Mouse (Mus musculus) MEL (cell line): ENCODE data around the gene Gm12888. TPM values are rescaled to one million over a fixed set of nuclear protein-coding genes. Genes with fewer than 3 reads are reported as not detected.
"Not testable (repeated sequence)": the region's sequence is repeated elsewhere in the genome, so short reads cannot be mapped to it uniquely, and the experiment has no call there.

Experiments used
- DNase-seq: peaks from one replicate; pipeline ENCODE4 v3.0.0; 2011; ENCODE audit warnings: low read depth, low spot score
- H3K27ac ChIP-seq: 2 replicates; pipeline ENCODE4 v1.5.1; 2012; ENCODE audit warnings: low read depth, mild to moderate bottlenecking, control low read depth, low read length, moderate library complexity; ENCODE audit not compliant: control insufficient read depth
- H3K27me3 ChIP-seq, 2 experiments: fragments of 150-350 bp in 1 of 2; sonication (generic) in 1 of 2; 2 replicates each; pipeline ENCODE4 v1.6.1; 2012; ENCODE audit warnings: low read length in 2 of 2, mild to moderate bottlenecking in 2 of 2, improper control_type of control experiment in 1 of 2, moderate library complexity in 1 of 2; ENCODE audit not compliant: insufficient read depth in 2 of 2, control insufficient read depth in 1 of 2
- H3K36me3 ChIP-seq, 2 experiments: 2 replicates each; pipeline ENCODE4 v1.6.1; 2012 to 2014; ENCODE audit warnings: low read length in 2 of 2, improper control_type of control experiment in 1 of 2, inconsistent platforms in 1 of 2, mild to moderate bottlenecking in 1 of 2; ENCODE audit not compliant: insufficient read depth in 2 of 2, control insufficient read depth in 1 of 2
- H3K4me1 ChIP-seq, 2 experiments: fragments of 150-350 bp in 1 of 2; sonication (generic) in 1 of 2; 2 replicates each; pipeline ENCODE4 v1.6.1; 2012; ENCODE audit warnings: low read length in 2 of 2, improper control_type of control experiment in 1 of 2, mild to moderate bottlenecking in 1 of 2; ENCODE audit not compliant: insufficient read depth in 2 of 2, control insufficient read depth in 1 of 2
- H3K4me3 ChIP-seq, 2 experiments: fragments of 150-350 bp in 1 of 2; sonication (generic) in 1 of 2; 2 replicates each; pipeline ENCODE4 v1.5.1; 2012; ENCODE audit warnings: low read depth in 2 of 2, low read length in 2 of 2, mild to moderate bottlenecking in 2 of 2, moderate library complexity in 2 of 2, control low read depth in 1 of 2, improper control_type of control experiment in 1 of 2; ENCODE audit not compliant: control insufficient read depth in 1 of 2, insufficient read depth in 1 of 2
- H3K79me2 ChIP-seq: 2 replicates; pipeline ENCODE4 v1.6.1; 2012; ENCODE audit warnings: mild to moderate bottlenecking, low read length, moderate library complexity; ENCODE audit not compliant: control insufficient read depth, poor library complexity, insufficient read depth
- H3K9ac ChIP-seq: 2 replicates; pipeline ENCODE4 v1.6.1; 2012; ENCODE audit warnings: low read depth, mild to moderate bottlenecking, control low read depth, low read length, moderate library complexity; ENCODE audit not compliant: control insufficient read depth, poor library complexity, severe bottlenecking
- H3K9me3 ChIP-seq: fragments of 150-350 bp; sonication (generic); replicated peaks from 2 replicates; pipeline ENCODE4 v1.6.1; 2012; ENCODE audit warnings: mild to moderate bottlenecking, low read length, improper control_type of control experiment, moderate library complexity; ENCODE audit not compliant: insufficient read depth
- polyA plus RNA-seq, 2 experiments: library from polyadenylated mRNA; stranded (reverse) in 1 of 2; unstranded in 1 of 2; fragments of >175 nt in 1 of 2; fragments of >200 nt in 1 of 2; gene quantifications; 2 replicates each; pipeline versions ENCODE4 v1.2.1 to v1.2.4; 2012; ENCODE audit warnings: low replicate concordance in 2 of 2, low read depth in 1 of 2; ENCODE audit not compliant: insufficient read length in 2 of 2, insufficient read depth in 1 of 2, missing spikeins in 1 of 2
- total RNA-seq: library from RNA; depleted of rRNA; stranded (reverse); fragments of 300-350 nt; gene quantifications from 2 replicates; pipeline ENCODE4 v1.2.3, GENCODE M21; 2012; rRNA removed

Gm12888 gene
- total RNA-seq (not detected in 2 replicates), polyA plus RNA-seq (not detected)

- H3K27ac ChIP-seq, H3K27me3 ChIP-seq, H3K79me2 ChIP-seq, H3K9me3 ChIP-seq, H3K4me1 ChIP-seq, H3K36me3 ChIP-seq, H3K4me3 ChIP-seq, DNase-seq, H3K9ac ChIP-seq: not testable (repeated sequence)
Measured at GRCm38 (mm10) chr4:121324817-121325216, at the start of gene Gm12888. Gene Gm12888, minus strand, starts transcription at chr4:121324917.

Other genes starting within 250 kb of the Gm12888 start
- gene Zmpste24, start 226.7 kb downstream of the Gm12888 start, total RNA-seq, result 33.9 and 37.6 TPM in 2 replicates
- gene Zmpste24, start 226.7 kb downstream of the Gm12888 start, polyA plus RNA-seq, result 10 to 100 TPM; 44.7 to 70.6 TPM
- not detected in 2 replicates for gene Tmco2, start 215.7 kb downstream of the Gm12888 start, total RNA-seq
- gene Tmco2, start 215.7 kb downstream of the Gm12888 start, polyA plus RNA-seq, result not detected
- gene Rlf, start 109.8 kb downstream of the Gm12888 start, total RNA-seq, result 17.3 and 21.0 TPM in 2 replicates
- 10 to 100 TPM; 14.1 to 54.0 TPM for gene Rlf, start 109.8 kb downstream of the Gm12888 start, polyA plus RNA-seq
- gene Gm12886, start 98.2 kb upstream of the Gm12888 start, total RNA-seq, result not detected in 2 replicates
- not detected for gene Gm12886, start 98.2 kb upstream of the Gm12888 start, polyA plus RNA-seq